Mouse (Mus musculus) R1 (cell line): ENCODE results near the gene Hist2h3c2.
"Not testable (repeated sequence)": the region's sequence is repeated elsewhere in the genome, so short reads cannot be mapped to it uniquely, and the experiment has no call there.

ENCODE experiments used
- DNase-seq: peaks from one replicate; pipeline ENCODE4 v3.0.0-alpha.2; 2018; ENCODE audit warnings: low read depth, low spot score

The Hist2h3c2 gene

GRCm38 (mm10) chr3:96236834-96237334, 2.0 kb downstream of the Hist2h3c2 start:
- no peak for DNase-seq

GRCm38 (mm10) chr3:96235836-96236235, 3.1 kb downstream of the Hist2h3c2 start:
- no peak for DNase-seq

GRCm38 (mm10) chr3:96234914-96235313, 4.0 kb downstream of the Hist2h3c2 start:
- no peak for DNase-seq

GRCm38 (mm10) chr3:96231758-96232120, 7.2 kb downstream of the Hist2h3c2 start:
- DNase-seq = no peak

GRCm38 (mm10) chr3:96230910-96231757, 7.8 kb downstream of the Hist2h3c2 start:
- DNase-seq = no peak

GRCm38 (mm10) chr3:96230404-96230803, 8.5 kb downstream of the Hist2h3c2 start:
- no peak for DNase-seq

GRCm38 (mm10) chr3:96228828-96229227, 10.1 kb downstream of the Hist2h3c2 start:
- no peak for DNase-seq

- DNase-seq = peak; percentile 77
Measured at GRCm38 (mm10) chr3:96226695-96227648, 12.0 kb downstream of the Hist2h3c2 start.

- no peak for DNase-seq
Measured at GRCm38 (mm10) chr3:96225421-96225820, 13.5 kb downstream of the Hist2h3c2 start.

GRCm38 (mm10) chr3:96222774-96223173, 16.2 kb downstream of the Hist2h3c2 start:
- DNase-seq = no peak

GRCm38 (mm10) chr3:96221640-96222038, 17.3 kb downstream of the Hist2h3c2 start:
- DNase-seq = no peak

GRCm38 (mm10) chr3:96220765-96221639, 17.9 kb downstream of the Hist2h3c2 start, which contains the start of the genes Hist2h2ac and Hist2h2be:
TSS of gene Hist2h2ac (minus strand) at chr3:96220880.
TSS of gene Hist2h2be (plus strand) at chr3:96221119.
- peak; percentile 97 for DNase-seq

GRCm38 (mm10) chr3:96220131-96220764, 18.7 kb downstream of the Hist2h3c2 start:
- peak; percentile 80 for DNase-seq

GRCm38 (mm10) chr3:96219661-96220130, 19.2 kb downstream of the Hist2h3c2 start, which contains the start of the genes Bola1 and Hist2h2ab:
TSS of gene Bola1 (minus strand) at chr3:96219709.
TSS of gene Hist2h2ab (plus strand) at chr3:96219865.
- DNase-seq = peak; percentile 94

GRCm38 (mm10) chr3:96219191-96219641, 19.7 kb downstream of the Hist2h3c2 start:
- peak; percentile 65 for DNase-seq

GRCm38 (mm10) chr3:96209242-96209641, 29.7 kb downstream of the Hist2h3c2 start:
- DNase-seq = peak; percentile 43

- DNase-seq = no peak
Measured at GRCm38 (mm10) chr3:96207819-96208218, 31.1 kb downstream of the Hist2h3c2 start.

- no peak for DNase-seq
Measured at GRCm38 (mm10) chr3:96199731-96200130, 39.2 kb downstream of the Hist2h3c2 start.

GRCm38 (mm10) chr3:96198601-96199251, 40.2 kb downstream of the Hist2h3c2 start:
- DNase-seq = not testable (repeated sequence)
